Mouse (Mus musculus) cerebellum, adult 2 months (tissue): ENCODE data around the gene Dctn5.

Source experiments
- CTCF ChIP-seq: fragments of 200-500 bp; IDR thresholded peaks from 2 replicates; pipeline ENCODE4 v1.5.1; 2011; ENCODE audit warnings: low read depth, mild to moderate bottlenecking, control low read depth, low read length, moderate library complexity, borderline replicate concordance; ENCODE audit not compliant: insufficient read depth
- POLR2A ChIP-seq: fragments of 200-500 bp; IDR thresholded peaks from 2 replicates; pipeline ENCODE4 v1.6.1; 2011; ENCODE audit warnings: low read length, control low read depth, borderline replicate concordance; ENCODE audit not compliant: insufficient read depth

DNA sequence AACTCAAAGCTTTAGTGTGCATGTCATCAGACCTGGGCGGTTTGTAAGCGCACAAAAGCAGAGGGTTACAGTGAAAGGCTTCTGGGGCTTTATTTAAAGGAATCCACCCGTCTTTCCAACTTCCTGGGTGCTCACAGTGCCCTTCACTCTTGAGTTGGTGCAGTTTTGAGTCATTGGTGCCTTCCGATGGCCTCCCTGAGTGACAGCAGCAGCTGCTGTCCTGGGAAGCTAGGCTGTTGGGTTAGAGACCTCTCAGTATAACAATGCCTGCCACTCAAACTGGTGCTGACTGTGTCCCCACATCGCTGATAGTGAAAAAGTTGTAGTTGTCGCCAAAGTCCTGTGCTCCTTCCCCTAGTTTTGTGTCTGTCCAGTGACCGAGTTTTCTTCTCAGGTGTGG, 34.4 kb downstream of the Dctn5 start:
- TF ChIP-seq CTCF (no peak), POLR2A (no peak)
